Mouse (Mus musculus) kidney, adult 8-10 months (tissue): ENCODE results near the gene Prrx2.

ENCODE experiments used
- DNase-seq, 2 experiments: peaks; one replicate each; pipeline ENCODE4 v3.0.0; 2022

The Prrx2 gene

GRCm38 (mm10) chr2:30823385-30824153 lies 11.2 kb upstream of the Prrx2 start:
- peak; percentile 36 to 62 for DNase-seq

- peak in 1 of 2 experiments; percentile 51 for DNase-seq
Observed at GRCm38 (mm10) chr2:30826825-30827748, 7.7 kb upstream of the Prrx2 start.

- DNase-seq: peak; percentile 88 to 94
Observed at GRCm38 (mm10) chr2:30827749-30828475, 6.9 kb upstream of the Prrx2 start.

DNA sequence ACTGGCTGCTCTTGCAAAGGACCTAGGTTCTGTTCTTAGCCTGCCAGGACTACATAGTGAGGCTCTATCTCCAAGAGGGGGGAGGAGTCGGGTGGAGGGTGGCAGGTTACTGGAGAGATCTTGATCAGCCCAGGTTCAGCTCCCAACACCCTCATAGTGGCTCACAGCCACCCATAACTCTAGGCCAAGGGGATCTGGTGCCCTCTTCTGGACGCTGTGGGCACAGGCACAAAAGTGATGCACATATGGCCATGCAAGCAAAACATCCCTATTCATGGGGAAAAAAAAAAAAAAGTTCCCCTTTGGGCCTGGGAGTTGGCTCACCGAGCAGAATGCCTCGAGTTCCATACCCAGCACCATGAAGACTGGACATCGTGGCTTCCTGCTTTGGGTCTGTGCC lies 5.5 kb upstream of the Prrx2 start:
- DNase-seq: peak in 1 of 2 experiments; percentile 35

DNA sequence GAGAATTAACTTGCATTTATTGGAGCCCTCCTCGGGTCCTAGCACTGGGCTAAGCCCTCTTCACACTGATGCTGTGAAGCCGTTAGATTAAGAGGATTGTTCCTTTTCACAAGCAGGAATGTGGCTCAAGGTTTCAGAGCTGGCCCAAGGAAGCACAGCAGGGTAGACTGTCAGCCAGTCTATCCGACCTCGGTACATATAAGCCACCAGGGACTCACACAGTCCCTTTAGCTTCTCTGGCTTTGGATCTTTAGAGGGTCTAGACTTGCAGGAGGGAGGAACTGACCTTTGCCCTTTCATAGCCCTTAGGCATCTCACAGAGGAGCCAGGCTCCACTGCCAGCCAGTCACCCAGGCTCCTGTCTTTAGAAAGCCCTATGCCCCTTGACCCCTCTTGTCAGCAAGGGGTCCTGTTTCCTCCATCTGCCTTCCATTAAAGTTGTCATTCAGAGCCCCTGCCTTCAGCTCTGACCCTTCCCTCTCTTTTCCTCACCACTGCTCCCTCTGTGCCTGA lies 4.4 kb upstream of the Prrx2 start, which contains the start of gene Asb6:
Gene Asb6 (minus strand): TSS at position 51 of the 513 bp plus-strand sequence.
- DNase-seq: no peak

DNA sequence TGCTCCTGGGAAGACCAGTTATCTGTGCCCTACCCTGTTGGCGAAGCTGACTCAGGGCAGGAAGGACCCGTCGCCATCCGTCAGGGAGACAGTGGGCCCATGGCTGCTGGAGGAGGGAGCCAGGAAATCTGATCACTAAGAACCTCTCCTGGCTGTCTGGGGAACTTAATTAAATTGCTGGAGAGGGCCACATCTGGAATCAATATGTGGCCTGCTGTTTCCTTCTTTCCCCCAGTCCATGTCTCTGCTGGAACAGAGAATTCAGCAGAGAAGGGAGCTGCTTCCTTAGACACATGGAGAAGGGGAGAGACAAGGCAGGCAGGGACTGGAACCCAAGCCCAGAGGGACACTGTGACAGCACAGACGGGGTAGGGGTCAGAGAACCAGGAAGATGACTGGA lies 1.1 kb upstream of the Prrx2 start:
- DNase-seq: no peak

DNA sequence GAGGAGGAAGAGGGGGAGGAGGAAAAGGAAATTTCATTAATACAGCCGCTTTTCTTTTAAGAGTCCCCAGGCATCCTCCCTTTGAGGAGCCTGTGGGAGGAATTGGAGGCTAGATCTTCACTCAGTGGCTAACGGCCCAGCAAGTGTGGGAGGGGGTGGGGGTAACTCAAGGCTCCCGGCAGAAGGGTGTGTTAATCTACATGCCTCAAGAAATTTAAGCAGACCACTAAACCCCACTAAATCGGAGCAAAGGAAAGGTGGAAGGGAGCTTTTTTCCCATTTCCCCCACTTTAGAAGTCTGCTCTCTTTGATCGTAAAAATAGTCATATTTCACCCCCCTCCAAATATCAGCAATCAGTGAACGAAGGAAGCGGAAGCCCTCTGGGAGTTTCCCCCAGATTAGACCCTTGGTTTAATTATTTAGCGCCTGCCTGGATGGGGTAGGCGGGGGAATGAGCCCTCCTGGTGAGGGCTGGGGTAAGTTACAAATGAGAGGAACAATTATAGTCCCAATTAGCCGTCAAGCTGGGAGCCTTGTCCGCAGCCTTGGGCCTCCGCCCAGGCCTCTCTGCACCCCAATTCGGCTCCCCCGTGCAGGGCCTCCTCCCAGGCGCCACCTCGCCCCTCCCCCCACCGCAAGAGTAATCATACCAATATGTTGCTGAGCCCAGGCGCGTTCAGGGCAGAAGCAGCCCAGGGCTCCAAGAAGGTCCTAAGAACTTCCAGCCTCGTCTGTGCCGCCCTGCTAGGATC lies 1.6 kb downstream of the Prrx2 start:
- no peak for DNase-seq

GRCm38 (mm10) chr2:30842615-30843014 lies 7.8 kb downstream of the Prrx2 start:
- no peak for DNase-seq

GRCm38 (mm10) chr2:30845152-30846070 lies 10.6 kb downstream of the Prrx2 start:
- DNase-seq: no peak

- DNase-seq: no peak
Observed at GRCm38 (mm10) chr2:30846236-30846635, 11.5 kb downstream of the Prrx2 start.

DNA sequence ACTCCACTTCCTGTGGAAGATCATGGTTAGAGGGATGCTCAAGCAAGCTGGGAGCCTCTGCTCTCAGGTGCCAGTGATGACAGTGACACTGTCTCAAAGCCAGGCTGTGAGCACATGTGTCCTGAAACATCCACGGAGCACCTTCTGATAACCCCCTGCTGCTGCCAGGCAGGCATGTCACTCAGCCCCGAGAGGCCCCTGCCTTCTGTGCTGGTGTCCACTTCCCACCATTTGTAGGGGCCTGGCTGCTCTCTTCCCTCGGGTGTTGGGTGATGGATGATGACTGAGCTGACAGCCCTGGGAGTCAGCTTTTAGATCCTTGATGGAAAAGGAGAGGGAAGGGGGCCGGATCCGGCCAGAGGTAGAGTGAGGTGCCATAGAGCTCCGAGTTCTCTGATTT lies 12.0 kb downstream of the Prrx2 start:
- DNase-seq: no peak

DNA sequence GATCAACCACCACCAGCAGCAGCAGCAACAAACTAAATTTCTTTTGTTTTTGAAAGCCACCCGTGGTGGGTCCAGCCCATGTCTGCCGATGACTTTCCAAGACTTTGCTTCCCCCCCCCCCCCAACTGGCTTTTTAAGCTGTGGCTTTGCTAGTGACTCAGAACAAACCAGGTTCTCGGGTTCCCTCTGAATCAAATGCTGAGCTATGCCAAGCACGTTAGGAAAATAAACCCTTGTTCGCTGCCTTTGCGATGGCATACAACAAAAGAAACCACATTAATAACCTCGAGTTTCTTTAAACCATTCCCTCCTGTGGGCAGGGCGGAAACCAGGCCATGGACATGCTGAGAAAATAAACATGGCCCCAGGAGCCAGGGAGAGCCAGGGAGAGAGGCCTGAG lies 13.4 kb downstream of the Prrx2 start:
- DNase-seq: no peak

DNA sequence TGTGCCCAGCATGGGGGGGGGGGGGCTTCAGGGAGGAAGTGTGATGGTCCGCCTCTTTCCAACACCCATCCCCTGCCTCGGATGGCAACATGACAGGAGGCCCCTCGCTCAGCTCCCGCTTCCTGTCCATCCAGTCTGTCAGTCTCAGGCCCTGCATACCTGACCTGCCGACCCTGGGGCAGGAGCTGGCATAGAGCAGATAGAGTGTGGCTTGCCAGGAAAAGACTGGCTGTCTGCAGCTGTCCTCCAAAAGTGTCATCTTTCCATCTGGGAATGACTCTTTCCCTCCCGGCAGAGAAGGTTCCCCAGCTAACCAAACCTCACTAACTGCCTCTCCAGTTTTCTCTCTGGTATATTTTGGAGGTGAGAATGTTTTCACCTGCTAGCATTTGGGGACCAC lies 15.8 kb downstream of the Prrx2 start:
- no peak for DNase-seq

DNA sequence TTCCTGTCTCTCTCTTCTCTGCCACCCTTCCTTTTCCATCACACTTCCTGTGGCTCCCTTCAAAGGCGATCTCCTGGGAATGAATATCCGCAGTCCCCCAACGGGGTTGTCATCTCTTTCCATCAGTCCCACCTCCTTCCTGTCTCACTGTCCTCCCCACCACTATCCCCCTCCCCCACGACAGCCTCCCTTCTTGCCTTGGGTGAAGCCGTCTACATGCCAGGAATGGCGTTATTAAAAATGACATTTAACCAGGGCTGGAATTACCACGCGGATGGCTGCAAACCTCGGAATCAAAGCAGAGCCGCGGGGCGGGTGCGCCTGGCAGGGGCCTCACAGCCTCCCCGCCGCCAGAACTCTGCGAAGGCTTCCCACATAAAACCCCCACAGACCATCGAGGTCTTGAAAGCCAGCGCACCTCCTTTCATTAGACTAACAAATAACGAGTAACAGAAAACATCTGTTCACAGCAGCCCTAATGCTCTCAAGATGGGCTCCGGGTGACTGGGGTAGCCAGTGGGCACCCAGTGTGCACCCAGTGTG lies 18.1 kb downstream of the Prrx2 start:
- DNase-seq: no peak

DNA sequence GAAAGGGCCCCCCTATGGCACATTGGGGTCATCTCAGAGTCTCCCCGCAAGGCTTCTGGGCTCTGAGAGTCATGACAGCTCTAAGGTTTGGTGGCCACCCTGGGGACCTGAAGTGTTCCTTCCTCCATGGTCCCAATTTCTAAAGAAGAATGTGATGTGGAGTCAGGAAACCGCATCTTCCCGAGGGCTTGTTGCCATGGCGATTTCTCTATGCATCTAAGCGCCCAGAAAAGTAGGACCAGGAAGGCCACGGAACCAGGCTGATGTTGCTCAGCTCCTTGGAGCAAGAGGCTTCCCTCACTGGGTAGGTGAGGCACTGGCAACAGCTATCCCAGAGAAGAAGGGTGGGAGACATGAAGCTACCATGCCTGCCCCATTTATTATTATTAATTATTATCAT lies 22.3 kb downstream of the Prrx2 start:
- no peak for DNase-seq

- DNase-seq: no peak
Observed at GRCm38 (mm10) chr2:30859782-30860181, 25.0 kb downstream of the Prrx2 start.

- DNase-seq: no peak
Observed at GRCm38 (mm10) chr2:30862081-30862480, 27.3 kb downstream of the Prrx2 start.

DNA sequence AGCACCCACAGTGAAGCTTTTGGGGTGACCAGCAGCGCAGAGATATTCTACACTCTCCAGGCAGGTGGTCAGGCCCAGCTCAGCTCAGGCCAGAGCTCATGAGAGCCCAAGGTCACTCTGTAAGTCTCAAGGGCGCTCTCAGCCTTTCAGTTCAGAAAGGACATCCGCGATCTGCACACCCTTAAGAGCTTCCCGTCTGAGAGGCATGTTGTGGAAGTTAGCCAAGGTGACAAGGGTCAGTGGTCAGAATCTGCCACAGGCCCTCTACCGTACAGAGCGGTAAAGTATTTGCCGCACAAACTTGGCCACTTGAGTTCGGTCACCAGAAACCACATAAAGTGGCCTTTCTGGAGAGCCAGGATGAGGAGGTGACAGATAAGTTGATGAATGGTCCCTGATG lies 28.8 kb downstream of the Prrx2 start:
- peak; percentile 46 to 57 for DNase-seq

GRCm38 (mm10) chr2:30864968-30865381 lies 30.2 kb downstream of the Prrx2 start:
- DNase-seq: no peak

DNA sequence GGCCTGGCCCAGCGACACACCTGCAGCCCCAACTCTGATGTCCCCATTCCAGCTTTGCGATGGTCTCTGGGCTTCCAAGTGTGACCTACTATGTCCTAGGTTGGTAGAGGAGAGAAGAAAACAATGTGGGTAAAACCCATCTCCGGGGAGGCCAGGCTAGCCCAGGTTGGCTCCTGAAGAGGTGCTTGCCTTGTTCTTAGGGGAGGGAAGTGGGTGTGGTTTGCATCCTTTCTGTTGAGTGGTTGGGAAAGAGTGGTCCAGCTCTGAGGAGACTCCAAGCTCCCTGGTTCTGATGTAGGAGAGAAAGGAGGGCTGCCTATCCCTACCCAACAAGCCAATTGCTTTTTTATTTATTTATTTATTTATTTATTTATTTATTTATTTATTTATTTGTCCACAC lies 30.7 kb downstream of the Prrx2 start:
- DNase-seq: no peak

- DNase-seq: peak; percentile 71 to 74
Observed at GRCm38 (mm10) chr2:30870863-30871262, 36.1 kb downstream of the Prrx2 start.
